Mouse (Mus musculus) limb, embryonic 12.5 days (tissue): ENCODE results near the gene Slc7a10. TPM values are rescaled to one million over a fixed set of nuclear protein-coding genes. Genes with fewer than 3 reads are reported as not detected.
A peak's percentile ranks its signal among the peaks of the same experiment; 100 is the strongest.

Experiments used
- ATAC-seq: fragments of 200-750 bp; cut with Nextera tagmentation; 2 replicates; pipeline ENCODE4 v1.8.0; 2017; ENCODE audit warnings: low read depth, moderate TSS enrichment; ENCODE audit not compliant: insufficient number of reproducible peaks, insufficient read depth, low FRiP score, low TSS enrichment
- H3K27ac ChIP-seq: fragments of 300-500 bp; sonication (generic); 2 replicates; pipeline ENCODE4 v1.5.1; 2016; ENCODE audit warnings: mild to moderate bottlenecking, moderate library complexity
- H3K27me3 ChIP-seq: fragments of 300-500 bp; sonication (generic); 2 replicates; pipeline ENCODE4 v1.6.1; 2016; ENCODE audit warnings: mild to moderate bottlenecking, moderate library complexity
- H3K36me3 ChIP-seq: fragments of 300-500 bp; sonication (generic); 2 replicates; pipeline ENCODE4 v1.6.1; 2016; ENCODE audit warnings: mild to moderate bottlenecking, moderate library complexity
- H3K4me1 ChIP-seq: fragments of 300-500 bp; sonication (generic); replicated peaks from 2 replicates; pipeline ENCODE4 v1.6.1; 2016
- H3K4me2 ChIP-seq: fragments of 300-500 bp; sonication (generic); 2 replicates; pipeline ENCODE4 v1.6.1; 2016; ENCODE audit warnings: mild to moderate bottlenecking, moderate library complexity
- H3K4me3 ChIP-seq: fragments of 300-500 bp; sonication (generic); replicated peaks from 2 replicates; pipeline ENCODE4 v1.5.1; 2016; ENCODE audit warnings: mild to moderate bottlenecking
- H3K9ac ChIP-seq: fragments of 300-500 bp; sonication (generic); replicated peaks from 2 replicates; pipeline ENCODE4 v1.6.1; 2016; ENCODE audit warnings: mild to moderate bottlenecking, moderate library complexity
- H3K9me3 ChIP-seq: fragments of 300-500 bp; sonication (generic); 2 replicates; pipeline ENCODE4 v1.6.1; 2016; ENCODE audit warnings: mild to moderate bottlenecking, moderate library complexity
- WGBS: fragments of 180-500 bp; shearing (Covaris S2); methylation state at CpG from one replicate; pipeline ENCODE4 v1.1.7; 2016; 5-methylcytosine and 5-hydroxymethylcytosine counted together
- polyA plus RNA-seq: library from polyadenylated mRNA; unstranded; fragments of >200 nt; fragmentation: Nextera tagmentation; extraction: Ambion mirVana; gene quantifications from 2 replicates; pipeline ENCODE4 v1.2.1, GENCODE M21; 2016

The Slc7a10 gene
- polyA plus RNA-seq, 1 experiment from 2014 or later, result 0.38 TPM

DNA sequence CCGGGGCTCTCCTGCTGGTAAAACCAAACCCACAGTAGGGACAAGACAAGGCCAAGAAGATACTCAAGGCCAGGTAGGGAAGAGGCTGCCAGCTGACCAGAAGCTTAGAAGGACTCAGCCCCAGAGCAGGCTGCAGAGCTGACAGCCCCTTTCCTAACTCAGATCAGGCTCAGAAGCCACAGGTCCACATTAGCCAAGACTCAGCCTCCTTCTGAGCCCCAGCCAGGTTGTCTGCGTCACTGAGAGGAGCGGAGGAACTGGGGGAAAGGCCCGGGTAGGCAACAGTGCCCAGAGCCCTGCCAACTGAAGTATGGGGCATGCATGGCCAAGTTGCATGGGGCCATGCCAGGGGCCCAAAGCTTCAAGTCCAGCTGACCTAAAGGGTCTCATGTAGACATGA lies 13.7 kb upstream of the Slc7a10 start:
- peaks cover 45% of the 10 kb centered on the region for H3K27me3 ChIP-seq
- no peaks in the 10 kb centered on the region for H3K9me3 ChIP-seq
- WGBS, result 79% methylated on average over 4 of the region's 4 CpGs
- H3K4me1 ChIP-seq, result peaks cover 4% of the 10 kb centered on the region; the same call in 1 of the 2 replicates
- H3K4me2 ChIP-seq, result 0 out of 2 replicates have a peak overlapping the region, but pooled peaks have one; percentile 52
- no peaks in the 10 kb centered on the region for H3K36me3 ChIP-seq
- no peak overlapping the region for H3K9ac ChIP-seq
- H3K4me3 ChIP-seq, result no peak overlapping the region
- H3K27ac ChIP-seq, result no peak overlapping the region
- ATAC-seq, result no peak

DNA sequence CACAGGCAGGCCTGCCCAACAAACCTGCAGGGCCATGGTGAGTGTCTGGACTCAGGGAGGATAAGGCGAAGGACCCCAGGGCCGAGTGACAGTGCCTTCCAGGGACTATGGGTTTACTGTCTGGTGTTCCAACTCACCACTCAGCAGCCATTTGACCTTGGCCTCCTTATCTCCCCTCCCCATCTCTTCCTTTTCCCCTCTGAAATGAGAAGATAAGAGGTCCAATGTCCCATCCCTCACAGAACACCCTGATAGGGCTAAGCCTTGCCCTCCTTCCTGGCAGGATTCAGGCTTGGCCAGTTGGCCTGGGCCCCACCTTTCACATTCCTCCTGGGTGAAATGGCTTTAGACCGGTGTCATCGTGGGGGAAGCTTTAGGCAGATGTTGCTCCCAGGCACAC lies 10.7 kb upstream of the Slc7a10 start:
- Histone ChIP-seq H3K9me3 (peaks cover 4% of the 10 kb centered on the region; the same call in 1 of the 2 replicates), H3K4me3 (no peak overlapping the region), H3K4me2 (no peak overlapping the region), H3K4me1 (peaks cover 4% of the 10 kb centered on the region; the same call in 1 of the 2 replicates), H3K27me3 (peaks cover 38% of the 10 kb centered on the region), H3K27ac (no peak overlapping the region), H3K9ac (no peak overlapping the region), H3K36me3 (no peaks in the 10 kb centered on the region)
- no peak for ATAC-seq
- WGBS, result 79% methylated on average over 4 of the region's 4 CpGs

DNA sequence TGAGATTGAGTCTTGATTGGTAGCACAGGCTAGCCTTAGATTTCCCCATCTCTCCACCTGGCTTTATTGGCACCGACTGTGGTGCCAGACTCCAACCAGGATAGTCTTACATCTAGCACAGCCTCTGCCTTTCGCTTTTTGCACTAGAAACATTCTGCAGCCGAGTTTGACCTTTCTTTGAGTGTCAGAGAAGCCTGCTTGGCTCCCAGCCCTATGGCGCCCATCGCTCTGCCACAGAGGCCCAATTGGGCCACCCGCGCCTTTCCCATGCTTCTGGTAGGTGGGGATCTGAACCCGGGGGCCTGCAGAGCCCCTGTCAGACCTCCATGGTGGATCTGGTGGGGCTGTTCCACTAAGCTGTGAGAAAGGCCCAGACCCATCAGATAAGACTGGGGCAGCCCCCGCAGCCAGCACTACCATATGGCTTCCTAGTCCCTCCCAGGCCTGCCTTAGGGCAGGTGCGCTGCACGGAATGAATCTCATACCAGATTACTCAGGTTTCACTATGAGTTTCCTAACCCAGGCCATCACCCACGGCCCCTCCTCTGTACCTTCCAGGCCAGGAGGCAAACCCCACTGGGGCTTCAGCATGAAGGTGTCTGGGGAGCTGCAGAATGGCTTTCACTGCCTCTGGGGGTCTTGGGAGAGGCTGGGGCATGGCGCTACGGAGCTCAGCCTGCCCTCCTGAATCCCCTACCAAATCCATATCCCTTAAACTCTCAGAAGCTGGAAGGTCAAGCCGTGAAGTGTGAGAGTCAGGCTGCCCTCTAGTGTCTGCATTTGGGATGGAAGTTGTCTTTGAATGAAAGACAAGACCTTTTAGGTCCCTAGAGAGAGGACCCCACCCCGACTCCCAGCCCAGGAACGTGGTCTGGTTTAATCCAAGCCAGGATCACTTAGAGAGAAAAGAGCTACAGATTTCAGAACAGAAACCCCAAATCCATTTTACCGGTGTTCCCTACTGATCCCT lies 9.5 kb upstream of the Slc7a10 start:
- H3K9ac ChIP-seq, result no peak overlapping the region
- H3K36me3 ChIP-seq, result no peaks in the 10 kb centered on the region
- H3K4me3 ChIP-seq, result no peak overlapping the region
- WGBS, result 48% methylated on average over 18 of the region's 18 CpGs
- peaks cover 26% of the 10 kb centered on the region for H3K27me3 ChIP-seq
- ATAC-seq, result no peak
- H3K4me2 ChIP-seq, result no peak overlapping the region
- H3K9me3 ChIP-seq, result peaks cover 4% of the 10 kb centered on the region; the same call in 1 of the 2 replicates
- H3K4me1 ChIP-seq, result peaks cover 4% of the 10 kb centered on the region; the same call in 1 of the 2 replicates
- H3K27ac ChIP-seq, result no peak overlapping the region

DNA sequence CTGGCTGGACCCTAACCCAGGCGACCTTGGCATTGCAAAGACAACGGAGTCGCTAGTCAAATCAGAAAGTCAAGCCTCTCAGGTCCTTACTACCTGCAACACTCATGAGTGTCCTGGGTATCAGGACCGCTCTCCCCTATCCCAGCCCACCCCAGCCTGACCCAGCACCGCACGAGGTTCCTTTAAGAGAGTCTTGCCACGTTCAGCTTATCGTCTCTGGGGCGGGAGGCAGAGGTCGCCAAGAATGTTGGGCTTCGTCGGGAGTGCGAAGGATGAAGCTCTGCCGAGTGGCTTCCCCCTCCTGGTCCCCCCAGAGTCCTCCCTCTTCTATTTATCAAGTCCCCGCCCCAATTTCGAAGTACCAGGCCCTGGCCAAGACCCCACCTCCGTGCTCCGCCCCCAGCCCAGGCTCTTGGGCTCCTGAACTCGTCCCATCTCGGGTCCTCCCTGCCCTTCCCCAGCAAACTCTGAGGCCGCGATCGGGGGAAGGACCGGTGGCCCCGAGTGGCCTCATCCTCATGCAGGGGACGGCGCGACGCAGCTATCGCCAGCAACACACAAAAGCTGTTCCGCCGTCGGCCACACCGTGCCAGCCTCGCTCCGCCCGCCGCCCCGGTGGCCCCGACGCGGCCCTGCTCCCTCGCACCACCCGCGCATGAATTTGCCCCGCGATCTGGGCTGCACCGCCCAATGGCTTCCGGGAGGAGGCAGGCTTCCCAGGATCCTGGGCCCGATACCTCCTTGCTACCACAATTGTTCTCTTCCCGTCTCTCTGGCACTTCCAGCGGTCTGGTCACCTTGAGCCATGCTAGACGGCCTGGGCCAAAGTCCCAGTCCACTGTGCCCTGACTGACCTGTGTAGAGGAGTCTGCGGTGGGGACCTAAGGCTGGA lies 1.1 kb upstream of the Slc7a10 start:
- Histone ChIP-seq H3K4me2 (peak overlapping the region; percentile 66), H3K4me3 (peak overlapping the region; percentile 41), H3K9me3 (peaks cover 18% of the 10 kb centered on the region), H3K9ac (peak overlapping the region; percentile 50), H3K36me3 (no peaks in the 10 kb centered on the region), H3K4me1 (peaks cover 15% of the 10 kb centered on the region), H3K27me3 (peaks cover 63% of the 10 kb centered on the region), H3K27ac (no peak overlapping the region)
- ATAC-seq, result peak; percentile 29; the same call in 1 of the 2 replicates
- 2% methylated on average over 53 of the region's 54 CpGs for WGBS

DNA sequence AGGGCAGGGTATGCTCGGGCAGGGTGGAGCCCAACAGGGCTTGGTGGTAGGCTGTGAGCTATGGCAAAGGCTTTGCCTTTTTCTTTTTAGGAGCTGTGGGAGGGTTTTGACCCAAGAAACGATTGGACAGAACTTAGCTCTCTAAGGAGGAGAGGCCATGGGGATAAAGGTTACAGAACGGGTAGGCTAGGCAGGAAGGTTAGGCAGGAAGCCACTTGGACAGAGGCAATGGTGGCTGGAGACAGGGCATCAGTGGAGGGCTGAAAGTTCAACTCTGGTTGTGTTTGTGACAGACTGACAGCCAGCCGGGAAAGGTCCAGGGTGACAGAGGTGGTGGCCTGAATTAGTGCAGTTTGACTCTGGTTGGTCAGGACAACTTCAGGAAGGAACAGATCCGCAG lies 3.5 kb downstream of the Slc7a10 start:
- ATAC-seq, result no peak
- Histone ChIP-seq H3K27ac (no peak overlapping the region), H3K4me2 (no peak overlapping the region), H3K9me3 (no peaks in the 10 kb centered on the region), H3K9ac (no peak overlapping the region), H3K36me3 (no peaks in the 10 kb centered on the region), H3K4me1 (peaks cover 33% of the 10 kb centered on the region), H3K4me3 (no peak overlapping the region), H3K27me3 (peaks cover 52% of the 10 kb centered on the region)
- 67% methylated on average over 5 of the region's 5 CpGs for WGBS

DNA sequence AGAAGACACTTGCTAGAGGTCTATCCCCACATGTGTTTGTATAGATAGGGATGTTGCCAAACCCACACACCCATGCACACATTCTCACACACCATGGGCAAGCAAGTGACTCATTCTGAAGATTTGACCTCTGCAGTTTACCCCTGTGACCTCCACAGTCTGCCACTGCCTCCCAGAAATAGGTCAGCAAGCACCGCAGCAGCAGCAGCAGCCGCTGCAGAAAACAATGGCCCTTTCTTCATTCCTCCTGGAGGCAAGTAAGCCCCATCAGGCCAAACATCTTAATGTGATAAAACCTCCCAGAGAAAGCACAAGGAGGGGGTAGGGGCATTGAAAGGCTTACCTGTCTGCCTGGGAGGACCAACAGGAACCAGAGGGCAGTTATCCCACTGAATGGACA lies 5.1 kb downstream of the Slc7a10 start:
- ATAC-seq, result no peak
- H3K9me3 ChIP-seq, result no peaks in the 10 kb centered on the region
- peaks cover 21% of the 10 kb centered on the region for H3K4me1 ChIP-seq
- no peak overlapping the region for H3K4me2 ChIP-seq
- H3K27me3 ChIP-seq, result peaks cover 36% of the 10 kb centered on the region
- no peak overlapping the region for H3K4me3 ChIP-seq
- WGBS, result 42% methylated on average over 2 of the region's 2 CpGs
- H3K9ac ChIP-seq, result no peak overlapping the region
- no peak overlapping the region for H3K27ac ChIP-seq
- no peaks in the 10 kb centered on the region for H3K36me3 ChIP-seq

DNA sequence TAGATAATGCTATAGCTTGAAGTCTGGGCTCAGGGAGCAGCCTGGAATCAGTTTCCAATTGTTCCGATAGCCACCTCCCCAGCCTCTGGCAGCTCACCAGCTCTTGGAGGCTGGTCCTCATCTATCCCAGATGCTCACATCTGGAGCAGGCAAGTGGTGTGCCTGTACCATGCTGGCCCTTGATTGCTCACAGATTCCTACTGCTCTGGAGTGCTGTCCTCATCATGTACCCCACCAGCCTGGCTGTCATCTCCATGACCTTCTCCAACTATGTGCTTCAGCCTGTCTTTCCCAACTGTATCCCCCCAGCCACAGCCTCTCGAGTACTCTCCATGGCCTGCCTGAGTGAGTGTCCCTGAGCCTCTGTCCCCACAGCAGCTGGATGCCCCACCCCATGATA lies 10.8 kb downstream of the Slc7a10 start:
- H3K36me3 ChIP-seq, result peaks cover 23% of the 10 kb centered on the region
- no peaks in the 10 kb centered on the region for H3K27me3 ChIP-seq
- H3K4me2 ChIP-seq, result no peak overlapping the region
- no peak overlapping the region for H3K27ac ChIP-seq
- no peak overlapping the region for H3K9ac ChIP-seq
- no peaks in the 10 kb centered on the region for H3K9me3 ChIP-seq
- ATAC-seq, result no peak
- H3K4me1 ChIP-seq, result 0 out of 2 replicates have a peak, but pooled peaks cover 6% of the 10 kb centered on the region
- 73% methylated on average over 2 of the region's 2 CpGs for WGBS
- no peak overlapping the region for H3K4me3 ChIP-seq

DNA sequence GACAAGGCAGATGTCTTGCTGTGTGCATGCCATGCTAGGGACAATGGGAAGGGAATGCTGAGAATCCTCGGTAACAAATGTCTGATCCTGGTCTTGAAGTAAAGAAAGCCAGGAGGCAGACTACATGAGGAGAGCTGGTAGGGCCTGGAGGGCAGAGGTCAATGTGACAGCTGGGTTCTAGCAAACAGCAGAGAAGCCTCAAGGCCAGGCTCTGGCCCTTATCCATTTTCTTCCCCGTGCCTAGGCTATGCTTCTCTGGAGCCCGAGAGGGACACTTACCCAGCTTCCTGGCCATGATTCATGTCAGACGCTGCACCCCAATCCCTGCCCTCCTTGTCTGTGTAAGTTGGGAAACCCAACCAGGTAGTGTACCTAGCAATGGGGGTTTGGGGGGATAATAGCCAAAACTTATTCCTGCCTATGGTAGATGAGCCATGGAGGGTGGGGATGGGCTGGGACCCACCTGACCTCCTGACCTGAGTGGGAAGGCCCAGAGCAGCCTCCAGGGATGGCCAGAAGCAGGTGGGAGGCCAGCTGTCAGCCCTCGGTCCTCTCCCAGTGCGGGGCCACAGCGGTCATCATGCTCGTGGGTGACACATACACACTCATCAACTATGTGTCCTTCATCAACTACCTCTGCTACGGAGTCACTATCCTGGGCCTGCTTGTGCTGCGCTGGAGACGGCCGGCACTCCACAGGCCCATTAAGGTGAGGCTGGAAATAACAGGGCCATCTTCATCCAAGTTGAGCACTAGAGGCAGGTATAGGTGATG lies 13.0 kb downstream of the Slc7a10 start:
- whole genome bisulfite sequencing, result 95% methylated on average over 12 of the region's 12 CpGs
- no peak for ATAC-seq
- H3K36me3 ChIP-seq, result peaks cover 45% of the 10 kb centered on the region

DNA sequence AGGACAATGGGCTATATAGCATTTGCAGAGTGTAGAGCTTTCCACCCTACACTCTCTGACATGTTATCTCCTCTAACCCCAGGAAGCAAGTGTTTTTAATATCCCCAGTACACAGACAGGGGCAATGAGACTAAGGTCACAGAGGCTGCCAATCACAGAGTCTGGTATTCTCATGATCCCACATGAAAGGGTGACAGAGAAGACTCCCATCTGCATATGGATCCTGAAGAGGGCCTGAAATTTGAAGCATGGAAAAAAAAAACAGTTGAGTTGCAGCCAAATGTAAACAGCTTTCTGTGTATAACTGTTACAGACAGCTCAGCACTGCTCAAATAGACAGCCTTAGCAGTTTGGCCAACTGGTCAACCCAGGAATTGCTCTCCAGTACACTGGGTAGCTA lies 13.6 kb downstream of the Slc7a10 start:
- no peak overlapping the region for H3K4me2 ChIP-seq
- H3K4me3 ChIP-seq, result no peak overlapping the region
- H3K4me1 ChIP-seq, result no peaks in the 10 kb centered on the region
- no peaks in the 10 kb centered on the region for H3K27me3 ChIP-seq
- peaks cover 50% of the 10 kb centered on the region for H3K36me3 ChIP-seq
- ATAC-seq, result no peak
- no peak overlapping the region for H3K27ac ChIP-seq
- H3K9ac ChIP-seq, result no peak overlapping the region
- H3K9me3 ChIP-seq, result no peaks in the 10 kb centered on the region

More for the DNA sequence above, 13.0 kb downstream of the Slc7a10 start:
- Histone ChIP-seq H3K9ac (no peak overlapping the region), H3K27ac (no peak overlapping the region), H3K4me2 (no peak overlapping the region), H3K27me3 (no peaks in the 10 kb centered on the region), H3K9me3 (no peaks in the 10 kb centered on the region), H3K4me1 (no peaks in the 10 kb centered on the region), H3K4me3 (no peak overlapping the region)

DNA sequence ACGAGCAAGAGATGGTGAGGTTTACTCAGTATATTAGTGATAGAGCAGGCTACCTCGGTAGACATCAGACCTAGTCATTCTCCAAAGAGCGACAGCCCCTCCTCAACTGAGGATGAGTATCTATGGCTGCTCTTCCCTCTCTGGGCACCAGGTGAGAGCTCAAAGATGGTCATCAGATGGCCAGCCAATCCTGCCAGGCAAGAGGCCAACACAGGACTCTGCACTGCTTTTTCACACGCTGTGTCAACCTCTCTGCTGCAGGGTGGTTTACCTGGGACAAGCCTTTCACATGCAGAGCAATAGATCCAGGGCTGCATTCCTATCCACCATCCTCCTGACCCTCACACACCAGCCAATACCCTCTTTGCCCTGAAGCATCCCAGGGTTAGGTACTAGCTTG lies 25.6 kb downstream of the Slc7a10 start:
- Histone ChIP-seq H3K36me3 (peaks cover 41% of the 10 kb centered on the region), H3K9me3 (no peaks in the 10 kb centered on the region), H3K27ac (no peak overlapping the region), H3K4me1 (peaks cover 11% of the 10 kb centered on the region), H3K9ac (no peak overlapping the region), H3K4me2 (no peak overlapping the region), H3K27me3 (peaks cover 9% of the 10 kb centered on the region; the same call in 1 of the 2 replicates), H3K4me3 (no peak overlapping the region)
- no peak for ATAC-seq
- WGBS, result 86% methylated on average over 4 of the region's 4 CpGs
